23 mouse cellular contexts compared by ENCODE assay signal in the genomic region with DNA sequence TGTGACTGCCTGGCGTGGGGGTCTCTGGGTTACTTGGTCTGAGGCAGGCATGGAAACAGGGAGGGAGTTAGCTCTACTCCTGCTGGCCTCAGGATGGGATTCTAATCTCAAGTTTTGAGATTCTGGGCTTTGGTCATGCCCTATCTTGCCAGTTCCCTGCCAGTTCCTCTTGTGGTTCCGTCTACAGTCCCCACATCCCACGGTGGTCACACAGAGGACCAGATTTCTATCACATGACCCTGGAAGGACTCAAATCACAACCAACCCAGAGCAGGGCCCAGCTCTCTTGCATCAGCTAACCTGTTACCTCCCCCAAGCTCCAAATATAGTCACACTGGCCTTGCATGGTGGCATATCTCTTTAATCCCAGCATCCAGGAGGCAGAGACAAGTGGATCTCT.
"Had no signal": no experiment of that assay in that cellular context is flagged by ENCODE, and none has a peak within 500 bp of the region (broad histone marks: within the 10 kb centered on the region; RNA-seq: fewer than 3 reads in every experiment).

No protein-coding gene starts in this region.

- ATAC-seq: hindbrain, postnatal 0 days; intestine, embryonic 16.5 days had no signal

- H3K27me3 ChIP-seq: heart, embryonic 12.5 days; hindbrain, embryonic 13.5 days; hindbrain, embryonic 15.5 days; limb, embryonic 13.5 days; limb, embryonic 15.5 days; liver, embryonic 13.5 days had no signal

- H3K27ac ChIP-seq: heart, embryonic 10.5 days; hindbrain, embryonic 13.5 days; hindbrain, embryonic 15.5 days; hindbrain, postnatal 0 days; layer of hippocampus, adult 2 months; left cerebral cortex, adult 2 months; limb, embryonic 13.5 days; limb, embryonic 15.5 days; liver, embryonic 13.5 days had no signal

- DNase-seq: gastrocnemius, postnatal 14 days; gastrocnemius, postnatal 36 days; heart, adult 18-20 months; heart, postnatal 10 days; heart, postnatal 4 days; kidney, adult 11 months; kidney, adult 2 months; kidney, adult 9 months; kidney, postnatal 10 days; kidney, postnatal 25 days; kidney, postnatal 4 days; left cerebral cortex, postnatal 4 days; liver, embryonic 13.5 days had no signal

- H3K4me1 ChIP-seq: hindbrain, embryonic 13.5 days; hindbrain, embryonic 15.5 days; limb, embryonic 13.5 days; limb, embryonic 15.5 days; liver, embryonic 13.5 days had no signal

- H3K4me2 ChIP-seq: heart, embryonic 12.5 days; hindbrain, embryonic 13.5 days; hindbrain, embryonic 15.5 days; limb, embryonic 13.5 days; limb, embryonic 15.5 days; liver, embryonic 13.5 days had no signal

- H3K4me3 ChIP-seq: heart, embryonic 10.5 days; heart, embryonic 12.5 days; hindbrain, embryonic 13.5 days; hindbrain, embryonic 15.5 days; layer of hippocampus, adult 2 months; left cerebral cortex, adult 2 months; limb, embryonic 13.5 days; limb, embryonic 15.5 days; liver, embryonic 13.5 days had no signal

- H3K9me3 ChIP-seq: heart, embryonic 10.5 days; heart, embryonic 12.5 days; hindbrain, embryonic 13.5 days; hindbrain, embryonic 15.5 days; limb, embryonic 13.5 days; limb, embryonic 15.5 days; liver, embryonic 13.5 days had no signal

- H3K36me3 ChIP-seq: heart, embryonic 10.5 days; heart, embryonic 12.5 days; hindbrain, embryonic 13.5 days; hindbrain, embryonic 15.5 days; limb, embryonic 13.5 days; limb, embryonic 15.5 days; liver, embryonic 13.5 days had no signal

- H3K9ac ChIP-seq: heart, embryonic 12.5 days; hindbrain, embryonic 13.5 days; hindbrain, embryonic 15.5 days; limb, embryonic 13.5 days; limb, embryonic 15.5 days; liver, embryonic 13.5 days had no signal
